Mouse (Mus musculus): ENCODE measurements around the gene Rnf183.

DNA sequence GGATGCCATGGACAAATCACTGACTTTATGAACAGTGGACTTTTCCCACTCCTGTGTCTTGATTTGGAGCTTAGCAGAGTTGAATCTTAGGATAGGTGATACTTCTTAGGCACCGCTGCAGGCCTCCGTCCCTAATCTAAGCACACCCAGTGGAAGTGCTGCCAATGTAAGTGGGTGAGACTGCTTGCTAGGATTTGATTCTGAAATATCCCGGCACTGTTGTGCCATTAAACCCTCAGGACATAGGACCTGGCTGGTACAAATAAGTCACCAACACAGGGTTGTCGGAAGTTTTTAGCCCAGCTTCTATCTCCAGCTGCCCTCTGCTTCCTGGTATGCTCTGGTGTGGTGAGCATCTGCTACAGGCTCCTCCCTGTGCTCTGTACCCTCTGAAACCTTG lies 9.2 kb downstream of the Rnf183 start:
- TF ChIP-seq CTCF (IDR thresholded peaks at IDR 0.05; ENCODE audit: low read depth) (no peak), EP300 (IDR thresholded peaks at IDR 0.05; ENCODE audit: low read depth) (no peak)
